Mouse (Mus musculus) ES-Bruce4 (cell line): ENCODE data around the gene Gm28230. TPM values are rescaled to one million over a fixed set of nuclear protein-coding genes. Genes with fewer than 3 reads are reported as not detected.

Experiments used
- H3K27ac ChIP-seq: 2 replicates; pipeline ENCODE4 v1.5.1; 2012; ENCODE audit warnings: low read length, inconsistent platforms; ENCODE audit not compliant: insufficient read depth
- H3K27me3 ChIP-seq: 2 replicates; pipeline ENCODE4 v1.6.1; 2012; ENCODE audit warnings: mild to moderate bottlenecking, low read length, inconsistent platforms; ENCODE audit not compliant: control insufficient read depth, poor library complexity, insufficient read depth, severe bottlenecking
- H3K36me3 ChIP-seq: 2 replicates; pipeline ENCODE4 v1.6.1; 2012; ENCODE audit warnings: inconsistent platforms, mild to moderate bottlenecking, low read length, moderate library complexity; ENCODE audit not compliant: control insufficient read depth, poor library complexity, insufficient read depth, severe bottlenecking
- H3K4me1 ChIP-seq: one replicate; pipeline ENCODE4 v1.8.1; 2011; ENCODE audit warnings: low read length; ENCODE audit not compliant: control insufficient read depth, insufficient read depth
- H3K4me3 ChIP-seq: 2 replicates; pipeline ENCODE4 v1.5.1; 2011; ENCODE audit warnings: low read depth, mild to moderate bottlenecking, low read length
- H3K9ac ChIP-seq: 2 replicates; pipeline ENCODE4 v1.6.1; 2012; ENCODE audit warnings: low read depth, mild to moderate bottlenecking, inconsistent platforms; ENCODE audit not compliant: poor library complexity, severe bottlenecking
- H3K9me3 ChIP-seq: replicated peaks from 2 replicates; pipeline ENCODE4 v1.6.1; 2012; ENCODE audit warnings: mild to moderate bottlenecking, low read length, inconsistent platforms; ENCODE audit not compliant: control insufficient read depth, poor library complexity, insufficient read depth, severe bottlenecking
- CTCF ChIP-seq: IDR thresholded peaks from one replicate; pipeline ENCODE4 v1.8.1; 2011; ENCODE audit warnings: low read depth, low read length
- EP300 ChIP-seq: IDR thresholded peaks from 2 replicates; pipeline ENCODE4 v1.6.1; 2011; ENCODE audit warnings: low read depth, low read length; ENCODE audit not compliant: insufficient read depth
- POLR2A ChIP-seq: IDR thresholded peaks from one replicate; pipeline ENCODE4 v1.8.1; 2011; ENCODE audit warnings: low read length; ENCODE audit not compliant: insufficient read depth
- polyA plus RNA-seq: library from polyadenylated mRNA; stranded (reverse); fragments of >200 nt; gene quantifications from 2 replicates; pipeline ENCODE4 v1.2.4, GENCODE M21; 2011; ENCODE audit warnings: low read depth; ENCODE audit not compliant: missing spikeins, insufficient read depth, insufficient read length

The Gm28230 gene
- polyA plus RNA-seq, 1 experiment = not detected

- H3K9me3 ChIP-seq = no peaks in the 10 kb centered on the region
- H3K27ac ChIP-seq = no peak overlapping the region
- H3K4me3 ChIP-seq = peak overlapping the region; percentile 18
- no peak overlapping the region for H3K9ac ChIP-seq
- no peak for TF ChIP-seq EP300
- H3K4me1 ChIP-seq = no peaks in the 10 kb centered on the region
- peaks cover 24% of the 10 kb centered on the region for H3K27me3 ChIP-seq
- no peaks in the 10 kb centered on the region for H3K36me3 ChIP-seq
These were observed 19.9 kb downstream of the Gm28230 start for GRCm38 (mm10) chr2:74746298-74746921.

DNA sequence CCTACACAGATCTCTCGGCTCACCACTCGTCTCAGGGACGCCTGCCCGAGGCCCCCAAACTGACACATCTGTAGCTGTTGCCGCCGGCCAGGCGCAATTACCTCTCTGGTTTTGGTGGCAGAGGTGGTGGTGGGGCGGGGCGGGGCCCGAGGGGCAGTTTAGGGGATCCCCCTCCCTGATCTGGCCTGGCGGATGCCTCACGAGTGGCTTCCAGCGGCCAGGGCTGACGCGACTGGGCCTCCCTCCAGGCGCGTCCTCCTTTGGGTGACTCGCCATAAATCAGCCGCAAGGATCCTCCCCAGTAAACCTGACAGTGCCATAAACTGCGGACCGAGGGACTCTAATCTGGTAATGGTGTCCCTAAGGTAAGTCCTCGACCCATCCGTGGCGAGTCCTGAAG lies 20.5 kb downstream of the Gm28230 start:
- Histone ChIP-seq H3K27ac (no peak overlapping the region), H3K9me3 (no peaks in the 10 kb centered on the region)
- TF ChIP-seq POLR2A (no peak), CTCF (no peak), EP300 (no peak)

DNA sequence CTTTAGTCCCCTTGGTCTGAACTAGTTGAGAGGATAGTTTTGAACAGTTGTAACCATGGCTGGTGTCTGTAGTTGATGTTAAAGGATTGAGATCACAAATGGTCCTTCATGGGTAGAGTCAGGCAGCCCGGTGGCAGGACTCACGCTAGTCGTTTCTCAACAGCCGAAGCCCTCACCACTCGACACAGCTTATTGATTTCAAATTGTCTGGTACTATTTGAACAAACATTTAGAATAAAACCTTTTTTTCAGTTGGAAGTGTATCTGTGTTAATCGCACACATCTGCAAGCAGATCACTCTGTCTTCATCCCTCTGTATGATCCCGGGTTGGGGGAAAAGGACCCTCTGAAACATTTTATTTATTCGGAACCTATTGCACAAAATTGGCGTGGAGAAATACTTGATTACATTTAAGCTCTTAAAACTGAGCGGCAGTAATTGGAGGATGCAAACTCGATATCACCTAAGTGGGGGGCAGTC lies 21.2 kb downstream of the Gm28230 start:
- no peak overlapping the region for H3K9ac ChIP-seq
- no peak overlapping the region for H3K4me3 ChIP-seq
- no peak overlapping the region for H3K27ac ChIP-seq
- TF ChIP-seq POLR2A (no peak), EP300 (no peak), CTCF (no peak)
- H3K27me3 ChIP-seq = peaks cover 32% of the 10 kb centered on the region
- H3K9me3 ChIP-seq = no peaks in the 10 kb centered on the region
- H3K36me3 ChIP-seq = no peaks in the 10 kb centered on the region
- H3K4me1 ChIP-seq = no peaks in the 10 kb centered on the region

More for the DNA sequence above, 20.5 kb downstream of the Gm28230 start:
- Histone ChIP-seq H3K9ac (no peak overlapping the region), H3K36me3 (no peaks in the 10 kb centered on the region), H3K4me1 (no peaks in the 10 kb centered on the region), H3K27me3 (peaks cover 28% of the 10 kb centered on the region), H3K4me3 (peak overlapping the region; percentile 18)

GRCm38 (mm10) chr2:74748436-74748995 lies 22.0 kb downstream of the Gm28230 start:
- no peak overlapping the region for H3K4me3 ChIP-seq
- no peak overlapping the region for H3K9ac ChIP-seq
- no peaks in the 10 kb centered on the region for H3K36me3 ChIP-seq
- no peak for TF ChIP-seq CTCF
- no peak for TF ChIP-seq EP300
- TF ChIP-seq POLR2A = no peak
- H3K27me3 ChIP-seq = peaks cover 40% of the 10 kb centered on the region
- H3K4me1 ChIP-seq = no peaks in the 10 kb centered on the region
- H3K27ac ChIP-seq = no peak overlapping the region
- H3K9me3 ChIP-seq = no peaks in the 10 kb centered on the region

- Histone ChIP-seq H3K9ac (no peak overlapping the region), H3K27me3 (peaks cover 41% of the 10 kb centered on the region)
These were observed 23.0 kb downstream of the Gm28230 start for GRCm38 (mm10) chr2:74749337-74750121.

DNA sequence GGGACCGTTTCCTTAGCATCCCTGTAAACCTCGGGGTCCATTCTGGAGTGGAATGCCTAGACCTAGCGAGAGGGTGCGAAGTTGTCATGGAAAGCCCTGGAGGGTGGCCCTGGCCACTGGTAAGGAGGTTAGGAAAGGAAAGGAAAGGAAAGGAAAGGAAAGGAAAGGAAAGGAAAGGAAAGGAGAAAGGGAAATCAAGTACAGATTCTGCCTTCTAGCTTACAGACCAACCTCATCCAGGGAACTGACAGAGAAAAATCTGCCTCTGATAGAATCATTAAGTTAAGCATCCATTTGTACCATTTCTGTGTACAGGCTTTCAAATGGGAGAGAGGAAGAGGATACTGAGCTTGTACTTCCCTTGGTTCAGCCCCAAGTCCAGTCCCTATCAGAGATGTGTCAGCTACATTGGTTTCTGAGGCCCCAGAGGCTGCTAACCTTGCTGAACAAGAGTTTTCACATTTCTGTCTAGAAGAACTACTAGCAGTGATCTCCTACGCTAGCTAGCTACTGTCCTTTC lies 24.3 kb downstream of the Gm28230 start:
- Histone ChIP-seq H3K36me3 (no peaks in the 10 kb centered on the region), H3K9ac (no peak overlapping the region), H3K27me3 (peaks cover 39% of the 10 kb centered on the region), H3K4me3 (no peak overlapping the region), H3K4me1 (no peaks in the 10 kb centered on the region), H3K27ac (no peak overlapping the region), H3K9me3 (no peaks in the 10 kb centered on the region)
- TF ChIP-seq EP300 = no peak

More at GRCm38 (mm10) chr2:74749337-74750121, 23.0 kb downstream of the Gm28230 start:
- Histone ChIP-seq H3K4me3 (peak overlapping the region; percentile 19), H3K9me3 (no peaks in the 10 kb centered on the region), H3K27ac (no peak overlapping the region), H3K36me3 (no peaks in the 10 kb centered on the region), H3K4me1 (no peaks in the 10 kb centered on the region)
- TF ChIP-seq CTCF = no peak
- no peak for TF ChIP-seq POLR2A
- no peak for TF ChIP-seq EP300
